Mouse (Mus musculus) left cerebral cortex, postnatal 10 days (tissue): ENCODE measurements around the gene Nrde2. TPM values are rescaled to one million over a fixed set of nuclear protein-coding genes. Genes with fewer than 3 reads are reported as not detected.

Experiments used
- DNase-seq, 2 experiments: peaks; one replicate each; pipeline ENCODE4 v3.0.0; 2021 to 2022; ENCODE audit warnings: low spot score in 2 of 2, mixed read lengths in 1 of 2; ENCODE audit errors: extremely low spot score in 1 of 2
- intact Hi-C: fragments of 180-260 bp; cut with DNase I; formaldehyde crosslinking; loops from one replicate; pipeline ENCODE4 v1.15.1; 2025
- total RNA-seq, 2 experiments: library from RNA; stranded (reverse); gene quantifications; 2 replicates each; pipeline ENCODE4 v1.2.3; 2021

The Nrde2 gene
- total RNA-seq, 2 experiments from 2014 or later, result 12.9 to 14.9 TPM

DNA sequence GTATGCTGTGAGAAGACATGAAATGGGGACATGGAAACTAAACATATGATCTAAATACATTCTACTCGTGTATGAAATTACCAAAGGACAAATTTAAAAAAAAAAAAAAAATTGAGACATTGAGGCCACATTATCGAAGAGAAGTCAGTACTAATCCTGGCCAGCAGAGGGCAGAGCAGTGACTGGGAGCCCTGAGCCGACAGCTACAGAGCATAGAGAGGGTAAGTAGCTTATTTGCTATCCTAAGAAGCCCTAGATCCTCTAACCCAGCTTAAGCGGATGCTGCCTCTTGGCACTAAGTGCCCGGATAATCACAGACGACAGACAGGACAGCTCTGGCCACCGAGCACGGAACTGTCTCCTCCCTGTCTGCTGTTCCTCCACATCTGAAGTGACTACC, 27.8 kb downstream of the Nrde2 start:
- intact Hi-C loops, result no loop called here
- DNase-seq, result peak; percentile 53 to 73

DNA sequence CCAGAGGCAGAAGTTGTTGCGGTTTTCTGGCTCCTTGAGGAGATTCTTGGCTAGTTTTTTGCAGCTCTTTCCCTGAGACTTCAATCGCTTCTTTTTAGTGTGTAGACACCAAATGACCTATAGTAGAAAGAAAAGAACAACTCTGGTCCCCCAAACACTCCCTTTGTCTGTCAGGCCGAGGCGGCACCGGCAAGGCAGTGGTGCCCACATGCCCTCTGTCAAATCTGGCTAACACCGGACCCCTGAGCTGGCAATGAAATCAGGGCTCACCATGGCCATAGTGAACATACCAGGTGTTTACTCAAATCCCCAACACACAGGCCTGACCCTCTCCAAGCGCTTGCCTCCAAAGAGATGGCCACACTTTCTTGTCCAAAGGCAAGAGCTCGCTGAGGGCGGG, 28.3 kb downstream of the Nrde2 start:
- intact Hi-C loops, result no loop called here
- no peak for DNase-seq

DNA sequence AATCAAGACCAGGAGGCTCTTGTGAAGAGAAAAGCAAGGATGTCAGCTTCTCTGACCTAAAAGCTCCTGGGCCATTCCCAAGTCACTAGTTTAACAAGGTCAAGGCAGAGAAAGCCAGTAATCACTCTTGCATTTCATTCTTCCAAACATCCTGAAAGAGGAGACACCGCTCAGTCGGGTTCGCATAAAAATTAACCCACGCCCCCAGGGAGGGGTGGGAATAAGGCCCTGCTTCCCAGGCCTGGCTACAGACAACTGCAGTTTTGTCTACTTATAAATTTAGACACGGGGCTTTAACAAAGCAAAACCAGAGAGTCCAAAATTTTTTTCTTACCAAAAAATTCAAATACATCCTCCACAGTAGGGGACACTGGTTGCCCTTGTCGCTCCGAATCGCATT, 30.5 kb downstream of the Nrde2 start:
- DNase-seq, result no peak
- intact Hi-C loops, result no loop called here

DNA sequence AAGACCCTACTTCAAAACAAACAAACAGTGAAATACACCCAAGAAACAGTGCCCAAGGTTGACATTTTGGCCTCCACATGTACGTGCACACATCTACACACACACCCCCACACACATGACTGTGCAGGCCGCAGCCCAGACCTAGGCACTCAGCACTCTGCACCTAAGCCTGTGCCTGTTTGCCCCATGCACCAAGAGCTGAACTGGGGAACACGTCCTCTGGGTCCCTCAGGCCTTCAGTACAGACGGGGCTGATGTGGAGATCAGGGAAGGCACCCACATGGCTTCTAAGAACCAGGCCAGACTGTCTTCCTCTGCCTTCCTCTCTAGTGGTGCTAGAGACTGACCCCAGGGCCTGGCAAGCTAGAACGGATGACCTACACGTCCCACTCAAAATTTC, 30.9 kb downstream of the Nrde2 start:
- no peak for DNase-seq
- intact Hi-C loops, result no loop called here

DNA sequence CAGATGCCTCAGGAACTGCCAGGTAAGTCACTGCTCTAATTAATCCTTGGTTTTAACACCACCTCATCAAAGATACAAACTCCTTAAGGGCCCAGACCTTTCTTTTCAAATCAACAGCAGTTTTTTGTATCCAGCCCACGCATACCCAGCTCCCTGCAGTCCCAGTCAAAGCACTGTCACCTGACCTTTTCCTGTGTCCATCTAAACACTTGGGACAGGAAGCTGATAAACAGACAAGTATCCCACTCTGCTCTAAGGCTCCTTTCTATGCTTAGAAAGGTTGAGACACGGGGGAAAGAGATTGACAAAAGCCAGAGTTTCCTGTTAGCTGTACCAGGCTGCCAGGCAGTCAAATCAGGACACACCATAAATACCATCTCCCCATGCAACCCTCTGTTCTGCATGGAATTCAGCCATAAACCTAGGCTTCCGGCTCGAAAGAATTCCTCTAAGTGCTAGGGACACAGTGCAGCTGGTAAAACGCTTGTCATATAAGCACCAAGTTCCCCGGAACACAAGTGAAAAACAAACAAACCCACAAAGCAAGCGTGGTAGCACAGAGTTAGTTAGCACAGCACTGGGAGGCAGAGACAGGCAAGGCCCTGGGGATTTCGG, 31.5 kb downstream of the Nrde2 start:
- intact Hi-C loops, result no loop called here
- peak in 1 of 2 experiments; percentile 49 for DNase-seq

DNA sequence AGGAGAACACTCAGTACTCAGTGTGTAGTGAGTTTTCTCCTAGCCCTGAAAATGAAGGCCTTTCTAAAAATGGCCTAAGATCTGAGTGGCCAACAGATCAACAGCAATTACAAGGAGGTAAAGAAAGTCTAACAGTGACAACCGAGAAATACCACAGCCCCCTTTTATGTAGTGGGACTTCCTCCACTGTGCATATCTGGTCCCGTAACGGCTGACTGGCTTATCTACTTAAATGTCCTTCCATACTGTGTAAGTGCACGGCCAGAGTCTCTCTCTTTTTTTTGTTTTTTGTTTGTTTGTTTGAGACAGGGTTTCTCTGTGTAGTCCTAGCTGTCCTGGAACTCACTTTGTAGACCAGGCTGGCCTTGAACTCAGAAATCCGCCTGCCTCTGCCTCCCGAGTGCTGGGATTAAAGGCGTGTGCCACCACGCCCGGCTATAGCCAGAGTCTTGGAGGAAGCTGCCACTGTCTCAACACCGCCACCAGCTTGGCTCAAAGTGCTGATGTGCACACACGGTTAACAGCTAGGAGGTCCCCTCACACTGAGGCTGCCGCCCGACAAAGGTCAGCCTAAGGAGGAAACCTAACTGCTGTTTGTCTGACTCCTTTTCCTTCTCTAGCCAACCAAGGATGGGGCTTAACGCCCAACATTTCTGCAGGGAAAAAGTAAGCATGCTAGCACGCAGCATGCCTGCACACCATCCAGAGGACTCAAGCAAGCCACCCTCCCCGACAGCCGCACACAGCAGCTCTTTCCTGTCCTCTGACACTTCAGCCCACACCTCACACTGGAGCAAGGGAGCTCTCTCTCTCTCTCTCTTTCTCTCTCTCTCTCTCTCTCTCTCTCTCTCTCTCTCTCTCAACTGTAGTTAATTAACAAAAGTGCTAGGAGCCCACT, 32.2 kb downstream of the Nrde2 start:
- intact Hi-C loops, result no loop called here
- no peak for DNase-seq

DNA sequence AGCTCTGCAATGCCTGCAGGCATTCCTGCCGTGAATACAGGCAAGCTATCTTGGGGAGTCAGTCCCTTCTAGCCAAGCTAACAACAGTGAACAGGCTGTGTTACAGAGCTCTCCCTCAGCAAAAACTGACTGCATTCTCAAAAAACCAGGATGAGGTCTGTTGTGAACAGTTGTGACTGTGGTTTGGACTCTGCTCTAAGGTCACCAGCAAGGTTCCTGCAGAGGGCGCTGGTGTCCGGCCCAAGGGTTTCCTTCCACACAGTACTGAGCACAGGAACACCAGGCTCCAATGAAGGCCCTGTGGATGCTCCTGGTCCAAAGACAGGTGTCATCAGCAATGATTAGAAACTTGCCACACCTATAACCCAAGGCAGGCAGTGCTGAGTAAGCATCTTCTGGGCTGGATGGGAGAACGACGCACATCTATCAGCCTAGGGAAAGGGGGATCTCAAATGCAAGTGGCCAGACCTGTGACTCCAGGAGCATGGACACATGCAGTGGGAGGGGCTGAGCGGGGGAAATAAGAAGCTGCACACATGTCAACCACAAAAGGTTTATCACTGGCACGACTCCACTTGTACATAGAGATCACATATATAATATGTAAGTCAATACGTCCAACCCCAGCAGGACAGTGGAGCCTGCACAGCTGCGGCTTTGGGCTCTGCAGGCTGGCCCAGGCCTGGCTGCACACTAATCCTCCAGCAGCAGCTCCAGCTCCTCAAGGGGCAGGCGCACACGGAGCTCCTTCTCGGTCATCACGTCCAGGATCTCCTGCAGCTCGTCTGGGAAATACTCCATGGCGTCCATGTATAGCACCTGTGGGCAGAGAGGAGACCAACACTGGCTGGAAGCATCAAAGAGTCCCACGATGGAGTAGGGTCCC, 34.3 kb downstream of the Nrde2 start:
- intact Hi-C loops, result no loop called here
- DNase-seq, result no peak

DNA sequence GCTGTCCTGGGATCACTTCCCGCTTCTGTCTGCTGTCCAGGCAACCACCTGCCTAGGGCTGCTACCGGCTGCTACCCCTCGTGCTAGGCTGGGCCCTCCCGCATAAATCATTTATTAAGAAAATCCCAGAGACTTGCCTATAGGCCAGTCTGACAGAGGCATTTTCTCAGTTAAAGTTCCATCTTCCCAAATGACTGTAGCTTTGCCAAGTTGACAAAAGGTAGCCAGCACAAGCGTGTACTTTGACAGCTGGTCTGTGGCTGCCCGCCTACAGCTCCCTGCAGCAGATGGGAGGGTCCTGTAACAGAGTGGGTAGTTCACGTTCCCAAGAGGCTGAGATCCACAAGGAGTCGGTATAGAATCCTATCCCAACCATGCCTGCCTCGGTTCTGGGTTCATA, 36.0 kb downstream of the Nrde2 start:
- intact Hi-C loops, result no loop called here
- DNase-seq, result peak in 1 of 2 experiments; percentile 60

DNA sequence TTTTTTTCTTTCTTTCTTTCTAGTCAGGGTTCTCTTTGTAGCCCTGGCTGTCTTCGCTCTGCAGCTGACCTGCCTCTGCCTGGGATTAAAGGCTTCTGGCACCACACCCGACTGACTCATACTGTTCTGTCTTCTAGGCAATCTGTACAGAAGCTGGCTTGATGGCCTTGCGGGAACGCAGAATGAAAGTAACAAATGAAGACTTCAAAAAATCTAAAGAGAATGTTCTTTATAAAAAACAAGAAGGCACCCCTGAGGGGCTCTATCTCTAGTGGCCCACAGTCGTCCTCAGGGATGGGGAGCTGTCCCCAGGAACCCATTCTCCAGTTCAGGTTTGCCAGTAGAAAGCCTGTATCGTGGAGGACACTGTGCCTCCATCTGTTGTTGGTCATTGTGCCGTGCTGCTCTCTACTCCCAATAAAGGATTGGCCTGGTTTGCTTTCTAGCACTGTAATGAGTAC, 36.5 kb downstream of the Nrde2 start:
- intact Hi-C loops, result no loop called here

DNA sequence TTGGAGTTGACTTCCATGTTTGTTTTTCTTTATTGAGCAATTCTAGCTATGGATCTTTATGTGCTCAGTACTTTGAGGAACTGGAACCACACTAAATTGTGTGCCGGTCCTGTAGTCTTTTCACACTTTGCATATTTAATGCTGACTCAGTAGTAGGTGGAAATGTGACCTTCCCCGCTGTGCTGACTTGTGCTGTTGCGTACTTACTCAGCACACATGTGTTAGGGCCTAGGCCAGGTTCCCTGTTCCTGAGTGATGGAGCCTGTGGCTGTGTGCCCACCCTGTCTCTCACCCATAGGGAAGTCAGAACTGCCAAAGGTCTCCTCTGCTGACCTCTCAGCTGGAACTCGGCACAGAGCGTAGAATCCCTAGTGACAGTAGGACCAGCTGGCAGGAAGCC, 43.5 kb downstream of the Nrde2 start:
- peak in 1 of 2 experiments; percentile 69 for DNase-seq
- intact Hi-C loops, result no loop called here

More for the DNA sequence above, 36.5 kb downstream of the Nrde2 start:
- no peak for DNase-seq

DNA sequence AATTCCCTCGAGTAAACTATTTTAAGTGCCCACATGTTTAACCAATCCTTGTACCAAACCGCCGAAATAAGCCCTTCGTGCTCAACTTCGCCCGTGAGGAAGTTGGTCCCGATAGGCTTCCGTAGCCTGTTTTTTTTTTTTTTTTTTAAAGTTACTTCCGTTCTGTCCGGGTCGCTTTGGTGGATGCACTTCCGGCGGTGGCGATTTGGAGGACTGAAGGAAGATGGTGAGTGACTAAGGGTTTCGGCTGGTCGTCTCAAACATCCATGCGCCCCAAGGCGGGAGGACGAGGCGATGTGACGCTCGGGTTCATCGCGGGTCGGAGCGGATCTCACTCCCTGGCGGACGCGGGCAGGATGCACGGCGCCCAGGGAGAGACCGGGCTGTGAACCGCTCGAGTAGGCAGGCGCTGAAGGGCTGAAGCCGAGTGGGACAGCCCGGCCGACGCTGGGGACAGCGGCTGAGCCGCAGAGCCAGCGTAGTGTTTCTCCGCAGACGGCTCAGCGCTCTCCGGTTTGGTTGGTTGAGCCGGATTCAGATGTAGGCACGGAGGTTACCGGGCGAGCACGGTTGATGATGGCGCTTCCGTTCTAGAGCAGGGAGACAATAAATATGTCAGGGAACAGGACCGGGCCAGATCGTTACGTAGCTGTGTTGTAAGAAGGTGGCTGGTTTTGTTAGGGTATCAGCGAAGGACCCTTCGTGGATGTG, 49.3 kb downstream of the Nrde2 start, which contains the start of gene Psmc1:
Gene Psmc1, plus strand, starts transcription at position 169 of the 711 bp plus-strand sequence.
- intact Hi-C loops, result loop anchor here (5.0 kb wide), 3 partner anchors 143 to 1023 kb away; no protein-coding TSS in a partner anchor
- peak; percentile 81 to 90 for DNase-seq

DNA sequence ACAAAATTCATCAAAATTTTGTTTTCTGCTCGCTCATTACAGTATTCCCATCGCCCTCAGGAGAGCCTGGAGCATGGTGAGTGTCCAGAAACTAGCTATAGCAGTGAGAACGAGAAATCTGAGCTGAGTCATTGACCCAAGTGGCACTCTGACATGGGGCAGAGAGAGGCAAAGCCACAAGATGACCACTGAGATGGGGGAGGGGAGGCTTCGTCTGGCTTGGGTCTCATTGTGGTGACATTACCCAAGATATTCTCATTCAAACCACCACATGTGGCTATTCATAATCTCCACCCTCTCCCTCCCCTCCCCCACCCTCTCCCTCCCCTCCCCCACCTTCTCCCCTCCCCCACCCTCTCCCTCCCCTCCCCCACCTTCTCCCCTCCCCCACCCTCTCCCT, 52.0 kb downstream of the Nrde2 start:
- intact Hi-C loops, result loop anchor here (5.0 kb wide), 3 partner anchors 140 to 1020 kb away; no protein-coding TSS in a partner anchor

DNA sequence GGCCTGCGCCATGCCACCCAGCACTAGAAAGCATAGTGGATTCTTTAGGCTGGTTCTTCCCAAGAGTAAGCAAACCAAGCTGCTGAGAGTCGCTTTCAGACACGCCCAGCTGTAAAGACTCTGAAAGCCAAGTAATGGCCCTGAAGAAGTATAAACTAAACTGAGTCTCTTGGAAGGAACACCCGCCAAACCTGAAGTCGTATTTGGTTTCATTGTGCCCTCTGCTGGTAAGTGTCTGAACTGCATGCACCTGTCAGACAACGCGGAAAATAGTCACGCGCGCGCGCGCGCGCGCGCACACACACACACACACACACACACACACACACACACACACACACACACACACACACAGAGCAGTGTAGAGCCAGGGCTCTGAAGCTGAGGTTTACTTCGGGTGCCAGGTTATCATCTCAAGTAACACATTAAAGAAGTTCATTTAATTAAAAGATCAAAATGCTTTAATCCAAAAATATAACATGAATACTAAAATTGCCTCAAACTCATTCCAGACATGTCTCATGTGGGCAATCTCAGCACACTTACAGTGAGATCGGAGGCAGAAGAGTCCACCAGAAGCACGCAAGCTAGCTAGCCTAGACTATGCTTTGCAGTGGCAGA, 53.1 kb downstream of the Nrde2 start:
- peak; percentile 75 to 81 for DNase-seq
- intact Hi-C loops, result loop anchor here (5.0 kb wide), 3 partner anchors 139 to 1019 kb away; no protein-coding TSS in a partner anchor

More for the DNA sequence above, 52.0 kb downstream of the Nrde2 start:
- no peak for DNase-seq

DNA sequence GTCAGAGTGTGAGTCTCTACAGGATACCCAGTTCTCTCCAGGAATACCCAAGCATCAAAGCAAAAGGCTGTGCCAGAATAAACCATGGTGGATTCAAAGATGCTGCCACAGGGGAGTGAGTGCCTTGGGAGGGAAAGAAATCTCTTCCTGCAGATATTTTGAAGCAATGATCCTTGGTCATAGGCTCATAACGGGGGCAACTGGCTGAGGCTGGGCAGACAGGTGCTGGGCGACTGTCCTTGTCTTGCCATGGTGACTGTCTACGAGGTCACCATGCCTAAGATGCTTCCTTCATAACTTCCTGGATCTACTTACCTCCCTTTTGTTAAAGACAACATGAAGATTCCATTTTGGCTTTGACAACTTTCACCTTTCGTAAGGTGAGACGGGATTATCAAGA, 54.9 kb downstream of the Nrde2 start:
- no peak for DNase-seq
- intact Hi-C loops, result loop anchor here (5.0 kb wide), 1 partner anchor 202 kb away; no protein-coding TSS in a partner anchor

DNA sequence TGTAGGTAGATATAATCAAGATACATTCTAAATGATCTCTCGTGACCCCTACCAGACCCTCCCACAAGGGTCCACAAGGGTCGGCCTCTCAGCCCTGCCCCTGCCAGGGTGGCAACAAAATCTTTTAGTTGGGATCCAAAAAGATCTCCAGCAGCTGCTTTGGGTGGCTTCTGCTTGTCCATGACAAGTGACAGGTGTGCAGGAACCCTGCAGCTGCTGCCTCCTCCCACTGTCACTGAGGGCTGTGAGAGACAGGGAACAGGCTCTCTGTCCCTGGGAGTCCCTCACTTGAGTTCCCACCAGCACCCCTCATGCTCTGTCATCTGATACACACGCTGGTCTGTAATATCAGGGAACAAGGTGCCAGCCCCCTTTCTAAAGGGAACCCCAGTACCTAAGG, 57.8 kb downstream of the Nrde2 start:
- intact Hi-C loops, result loop anchor here (5.0 kb wide), 1 partner anchor 199 kb away; no protein-coding TSS in a partner anchor
- no peak for DNase-seq

DNA sequence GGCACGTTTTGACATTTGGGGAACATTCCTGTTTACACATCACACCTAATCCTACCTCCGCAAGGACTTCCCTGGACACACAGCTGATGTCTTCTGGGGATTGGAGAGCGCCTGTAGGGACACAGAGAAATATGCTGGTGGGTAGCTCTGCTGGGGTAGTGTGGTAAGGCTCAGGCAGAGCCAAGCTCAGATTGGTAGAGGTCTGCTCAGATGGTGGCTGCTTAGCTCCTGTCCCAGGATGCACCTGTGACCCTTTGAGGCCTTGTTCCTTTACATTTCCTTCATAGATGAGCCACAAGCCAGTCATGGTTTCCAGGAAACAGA, 58.8 kb downstream of the Nrde2 start:
- intact Hi-C loops, result loop anchor here (5.0 kb wide), 1 partner anchor 198 kb away; no protein-coding TSS in a partner anchor
- no peak for DNase-seq

DNA sequence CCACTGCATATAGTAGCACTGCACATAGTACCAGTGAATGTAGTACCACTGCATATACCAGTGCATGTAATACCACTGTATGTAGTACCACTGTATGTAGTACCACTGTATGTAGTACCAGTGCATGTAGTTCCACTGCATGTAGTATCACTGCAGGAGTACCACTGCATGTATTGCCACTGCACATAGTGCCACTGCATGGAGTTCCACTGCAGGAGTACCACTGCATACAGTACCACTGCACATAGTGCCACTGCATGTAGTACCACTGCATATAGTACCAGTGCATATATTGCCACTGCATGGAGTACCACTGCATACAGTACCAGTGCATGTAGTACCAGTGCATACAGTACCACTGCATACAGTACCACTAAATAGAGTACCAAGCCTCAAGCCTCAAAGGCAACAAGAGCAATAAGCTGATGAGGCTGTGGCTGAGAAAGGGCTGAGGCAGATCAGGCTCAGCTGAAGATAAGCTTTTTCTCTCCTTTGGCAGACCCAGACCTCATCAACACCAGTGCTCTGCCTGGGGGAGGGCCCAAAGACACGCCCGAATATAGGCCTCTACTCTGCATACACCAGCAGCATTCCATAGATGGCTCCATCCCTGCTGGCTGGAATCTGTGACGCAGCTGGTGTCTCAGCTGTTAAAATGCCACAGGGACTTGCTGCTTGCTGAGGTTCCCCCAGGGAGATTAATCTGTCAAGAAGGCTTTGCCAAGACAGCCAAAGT, 59.3 kb downstream of the Nrde2 start:
- intact Hi-C loops, result loop anchor here (5.0 kb wide), 1 partner anchor 198 kb away; no protein-coding TSS in a partner anchor
- peak; percentile 40 to 46 for DNase-seq
